Mouse (Mus musculus) olfactory bulb, adult 2 months (tissue): Measurements from ENCODE around the gene Ccnd3. TPM values are rescaled to one million over a fixed set of nuclear protein-coding genes. Genes with fewer than 3 reads are reported as not detected.

ENCODE experiments used
- H3K27ac ChIP-seq: fragments of 200-500 bp; 2 replicates; pipeline ENCODE4 v1.5.1; 2012; ENCODE audit warnings: low read depth, low read length; ENCODE audit not compliant: insufficient read depth
- H3K4me1 ChIP-seq: fragments of 200-500 bp; 2 replicates; pipeline ENCODE4 v1.6.1; 2012; ENCODE audit warnings: low read length; ENCODE audit not compliant: control insufficient read depth, insufficient read depth
- H3K4me3 ChIP-seq: fragments of 200-500 bp; 2 replicates; pipeline ENCODE4 v1.5.1; 2012; ENCODE audit warnings: mild to moderate bottlenecking, low read depth, low read length, moderate library complexity; ENCODE audit not compliant: insufficient read depth
- CTCF ChIP-seq: fragments of 200-500 bp; IDR thresholded peaks from 2 replicates; pipeline ENCODE4 v1.5.1; 2012; ENCODE audit warnings: low read depth, mild to moderate bottlenecking, low read length, moderate library complexity; ENCODE audit not compliant: insufficient read depth
- POLR2A ChIP-seq: fragments of 200-500 bp; IDR thresholded peaks from 2 replicates; pipeline ENCODE4 v1.6.1; 2012; ENCODE audit warnings: mild to moderate bottlenecking, low read depth, low read length, moderate library complexity; ENCODE audit not compliant: insufficient read depth
- WGBS: fragments of 180-500 bp; shearing (Covaris S2); methylation state at CpG from one replicate; pipeline ENCODE4 v1.1.7; 2018; 5-methylcytosine and 5-hydroxymethylcytosine counted together
- polyA plus RNA-seq: library from polyadenylated mRNA; stranded (reverse); fragments of >200 nt; gene quantifications from 2 replicates; pipeline ENCODE4 v1.2.4, GENCODE M21; 2012; ENCODE audit warnings: low replicate concordance; ENCODE audit not compliant: missing spikeins, insufficient read depth, insufficient read length

The Ccnd3 gene
- polyA plus RNA-seq, 1 experiment: 423 TPM

DNA sequence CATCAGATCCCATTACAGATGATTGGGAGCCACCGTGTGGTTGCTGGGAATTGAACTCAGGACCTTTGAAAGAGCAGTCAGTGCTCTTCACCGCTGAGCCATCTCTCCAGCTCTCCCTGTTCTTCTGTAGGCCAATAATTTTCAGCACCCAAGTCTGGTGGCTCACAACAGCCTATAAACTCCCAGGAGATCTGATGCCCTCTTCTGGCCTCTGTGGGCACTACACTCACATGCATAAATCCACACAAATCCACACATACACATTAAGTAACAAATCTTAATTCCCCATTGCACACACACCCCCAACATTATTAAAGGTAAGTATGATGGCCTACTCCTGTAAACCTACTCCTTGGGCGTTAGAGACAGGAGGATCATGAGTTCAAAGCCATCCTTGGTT is 11.4 kb downstream of the Ccnd3 start:
- H3K27ac ChIP-seq: no peak overlapping the region
- no peak for TF ChIP-seq CTCF
- no peak for TF ChIP-seq POLR2A
- whole genome bisulfite sequencing: 99% methylated on average over 3 of the region's 3 CpGs
- H3K4me3 ChIP-seq: no peak overlapping the region
- peaks cover 8% of the 10 kb centered on the region for H3K4me1 ChIP-seq

- Histone ChIP-seq H3K4me1 (peaks cover 18% of the 10 kb centered on the region), H3K4me3 (no peak overlapping the region), H3K27ac (no peak overlapping the region)
- 38% methylated on average over 8 of the region's 8 CpGs for WGBS
- TF ChIP-seq CTCF: no peak
- TF ChIP-seq POLR2A: no peak
These were observed 13.4 kb downstream of the Ccnd3 start for GRCm38 (mm10) chr17:47518205-47518604.

DNA sequence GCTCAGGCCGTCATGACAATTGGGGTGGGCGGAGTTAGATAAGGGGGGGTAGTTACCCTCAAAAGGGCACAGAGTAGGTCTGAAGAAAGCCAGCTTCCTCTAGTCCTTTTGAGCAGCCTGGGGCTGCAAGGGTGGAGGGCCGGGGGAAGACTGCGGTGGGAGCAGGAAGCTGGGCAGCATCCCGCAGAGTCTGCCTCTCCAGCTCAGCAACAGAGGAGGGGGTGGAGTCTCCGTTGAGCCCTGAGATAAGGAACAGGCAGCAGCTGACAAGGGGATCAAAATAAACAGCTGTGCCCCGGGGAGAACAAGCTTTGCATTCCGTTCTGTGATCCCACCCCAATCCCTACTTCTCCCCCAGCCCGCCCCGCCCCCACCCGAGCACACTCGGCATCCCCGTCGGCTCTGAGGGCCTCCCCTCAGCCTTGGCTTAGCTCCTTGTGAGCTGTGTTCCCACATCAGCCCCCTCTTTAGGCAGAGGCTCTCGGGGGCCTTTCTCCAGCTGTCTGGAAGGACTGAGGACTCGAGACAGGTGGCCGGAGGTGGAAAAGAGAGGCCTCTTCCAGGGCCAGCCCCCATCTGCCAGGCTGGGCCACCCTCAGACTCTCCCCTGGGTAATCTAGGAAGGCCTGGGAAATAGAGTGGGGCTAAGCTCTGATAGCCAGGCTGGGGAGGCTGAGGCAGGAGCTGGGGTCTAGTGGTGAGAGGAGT is 16.9 kb downstream of the Ccnd3 start:
- Histone ChIP-seq H3K4me3 (peak overlapping the region; percentile 18; the same call in 1 of the 2 replicates), H3K4me1 (peaks cover 21% of the 10 kb centered on the region), H3K27ac (peak overlapping the region; percentile 80; the same call in 1 of the 2 replicates)
- 5% methylated on average over 17 of the region's 17 CpGs for WGBS
- TF ChIP-seq POLR2A (0 out of 2 replicates have a peak, but pooled peaks have one; percentile 4), CTCF (no peak)

GRCm38 (mm10) chr17:47522536-47522935 is 17.7 kb downstream of the Ccnd3 start:
- Histone ChIP-seq H3K4me3 (no peak overlapping the region), H3K27ac (0 out of 2 replicates have a peak overlapping the region, but pooled peaks have one; percentile 80)
- 74% methylated on average over 4 of the region's 4 CpGs for WGBS

DNA sequence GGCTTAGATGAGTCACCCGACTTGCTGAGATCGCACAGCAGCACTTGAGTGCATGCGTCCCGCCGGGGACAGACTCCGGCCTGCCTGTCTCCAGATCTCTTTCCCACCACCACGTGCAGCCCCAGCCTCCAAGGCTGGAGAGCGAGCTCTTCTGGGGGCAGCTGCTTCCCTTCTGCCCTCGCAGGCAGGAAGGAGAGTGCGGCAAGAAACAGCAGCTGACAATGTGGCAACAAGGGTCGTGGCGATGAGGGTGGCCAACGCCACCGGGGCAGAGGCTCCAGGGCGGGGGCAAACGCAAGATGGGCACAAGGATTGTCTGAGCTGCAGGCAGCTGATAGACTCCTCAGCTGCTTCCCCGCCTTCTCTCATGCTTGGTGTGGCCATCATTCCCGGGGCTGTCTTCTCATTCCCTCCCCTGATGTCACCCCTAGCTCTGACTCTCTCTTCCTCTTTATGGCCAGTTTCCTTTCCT is 18.4 kb downstream of the Ccnd3 start:
- H3K4me1 ChIP-seq: peaks cover 23% of the 10 kb centered on the region
- TF ChIP-seq POLR2A (no peak), CTCF (no peak)
- WGBS: 48% methylated on average over 18 of the region's 18 CpGs
- no peak overlapping the region for H3K27ac ChIP-seq
- H3K4me3 ChIP-seq: no peak overlapping the region

More at GRCm38 (mm10) chr17:47522536-47522935, 17.7 kb downstream of the Ccnd3 start:
- no peak for TF ChIP-seq POLR2A
- no peak for TF ChIP-seq CTCF
- H3K4me1 ChIP-seq: peaks cover 21% of the 10 kb centered on the region

DNA sequence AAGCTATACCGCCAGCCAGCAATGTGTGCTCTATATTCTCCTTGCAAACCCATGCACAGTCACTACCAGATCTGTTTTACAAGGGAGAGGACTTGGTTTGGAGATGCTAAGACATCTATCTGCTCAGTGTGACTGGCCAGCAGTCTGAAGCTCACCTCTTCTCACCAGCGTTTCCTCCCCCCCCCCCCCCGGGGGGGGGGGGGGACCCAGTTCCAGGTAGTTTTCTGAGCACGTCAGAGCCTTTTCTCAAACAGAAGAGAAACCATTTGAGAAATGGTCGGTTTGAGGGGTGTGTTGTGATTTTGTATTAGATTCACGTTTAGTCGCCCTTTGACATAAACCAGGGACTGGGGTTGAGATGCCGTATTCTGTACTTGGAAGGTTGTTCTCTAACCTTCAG is 19.2 kb downstream of the Ccnd3 start:
- no peak overlapping the region for H3K4me3 ChIP-seq
- H3K27ac ChIP-seq: no peak overlapping the region
- TF ChIP-seq CTCF (no peak), POLR2A (no peak)
- WGBS: 83% methylated on average over 8 of the region's 8 CpGs
- peaks cover 23% of the 10 kb centered on the region for H3K4me1 ChIP-seq

GRCm38 (mm10) chr17:47524991-47525390 is 20.1 kb downstream of the Ccnd3 start:
- Histone ChIP-seq H3K27ac (no peak overlapping the region), H3K4me1 (peaks cover 23% of the 10 kb centered on the region), H3K4me3 (no peak overlapping the region)
- WGBS: 79% methylated on average over 6 of the region's 6 CpGs
- TF ChIP-seq POLR2A (no peak), CTCF (no peak)

- 85% methylated on average over 17 of the region's 17 CpGs for WGBS
- Histone ChIP-seq H3K4me3 (no peak overlapping the region), H3K27ac (no peak overlapping the region), H3K4me1 (peaks cover 18% of the 10 kb centered on the region)
- no peak for TF ChIP-seq POLR2A
- no peak for TF ChIP-seq CTCF
These were observed 22.1 kb downstream of the Ccnd3 start for GRCm38 (mm10) chr17:47526856-47527520.

- Histone ChIP-seq H3K4me1 (peaks cover 11% of the 10 kb centered on the region), H3K4me3 (no peak overlapping the region), H3K27ac (no peak overlapping the region)
- TF ChIP-seq CTCF (no peak), POLR2A (no peak)
- 69% methylated on average over 10 of the region's 10 CpGs for WGBS
These were observed 22.9 kb downstream of the Ccnd3 start for GRCm38 (mm10) chr17:47527581-47528300.
